Mouse (Mus musculus): ENCODE measurements around the gene Ddo.

Gene Ddo

DNA sequence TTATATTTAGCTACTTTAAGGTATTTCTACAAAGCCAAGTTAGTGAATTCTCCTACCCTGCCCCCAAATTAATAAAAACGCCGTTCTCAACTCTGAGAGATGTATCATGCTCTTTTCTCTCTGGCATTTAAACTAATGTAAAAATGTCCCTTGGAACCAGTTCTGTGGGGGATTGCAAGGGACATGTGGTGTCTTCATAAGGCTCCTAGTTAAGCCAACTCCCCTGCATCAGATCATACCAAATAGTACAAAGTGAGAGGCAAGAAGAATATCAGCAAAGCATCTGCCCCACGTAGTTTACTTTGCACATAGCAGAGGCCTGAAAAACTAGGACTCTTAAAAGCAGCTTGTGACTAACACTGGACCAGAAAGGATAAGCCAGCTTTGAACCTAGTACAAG is 86.9 kb downstream of the Ddo start:
- CTCF ChIA-PET: no interaction called here

DNA sequence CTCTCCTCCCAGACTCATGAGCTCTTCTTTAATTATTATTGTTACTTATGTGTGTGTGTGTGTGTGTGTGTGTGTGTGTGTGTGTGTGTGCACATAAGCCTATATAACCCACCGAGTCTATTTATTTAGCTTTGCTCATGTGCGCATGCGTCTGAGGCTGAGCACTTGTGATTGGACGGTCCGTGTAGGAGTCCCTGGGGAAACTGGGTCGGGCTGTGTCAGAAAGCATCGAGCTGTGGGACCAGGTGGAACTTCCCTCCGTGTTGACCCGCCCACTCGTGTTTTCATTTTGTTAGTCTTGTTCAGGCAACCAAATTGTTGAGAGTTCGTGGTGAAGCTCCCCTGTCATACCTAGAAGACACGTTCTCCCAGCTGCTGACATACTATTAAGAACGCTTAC is 88.6 kb downstream of the Ddo start:
- CTCF ChIA-PET: no interaction called here

DNA sequence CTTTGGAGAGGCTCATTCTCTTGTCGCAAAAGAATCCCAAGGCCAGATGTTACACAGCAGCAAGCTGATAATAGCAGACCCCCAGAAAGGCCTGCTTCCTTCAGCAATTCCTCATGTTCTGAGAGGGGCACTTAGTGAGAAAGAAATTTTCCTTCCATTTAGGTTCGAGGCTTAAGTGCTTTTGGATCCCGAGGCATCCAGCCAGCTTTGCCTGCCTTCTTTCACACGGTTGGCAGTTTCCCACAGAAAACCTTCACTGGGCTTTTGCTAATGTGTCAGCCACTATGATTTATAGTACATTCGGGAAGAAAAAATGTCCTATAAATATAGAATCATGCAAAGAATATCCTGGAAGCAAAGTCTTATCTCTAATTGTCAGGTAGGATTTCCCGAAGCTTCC is 89.3 kb downstream of the Ddo start:
- CTCF ChIA-PET: no interaction called here

GRCm38 (mm10) chr10:40720883-40721282 is 91.1 kb downstream of the Ddo start:
- CTCF ChIA-PET: no interaction called here

GRCm38 (mm10) chr10:40724342-40724741 is 94.5 kb downstream of the Ddo start:
- CTCF ChIA-PET: no interaction called here

GRCm38 (mm10) chr10:40725066-40725465 is 95.3 kb downstream of the Ddo start:
- CTCF ChIA-PET: no interaction called here

DNA sequence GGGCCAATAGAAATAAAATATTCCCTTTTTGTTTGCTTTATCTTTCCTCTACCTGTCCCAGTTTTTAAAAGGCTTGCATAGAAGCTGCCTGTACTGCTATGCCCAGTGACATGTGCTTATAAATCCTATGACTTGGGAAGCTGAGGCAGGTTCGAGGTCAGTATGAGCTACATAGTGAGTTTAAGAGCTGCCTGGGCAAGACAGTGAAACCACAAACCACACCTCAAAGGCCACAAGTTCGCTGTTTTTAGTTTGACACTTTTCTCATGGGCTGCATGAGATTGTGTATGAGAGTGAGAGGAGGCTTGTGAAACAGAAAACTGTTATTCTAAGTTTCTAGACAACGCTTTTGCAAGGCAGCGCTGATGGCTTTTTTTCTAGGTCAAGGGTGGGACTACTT is 95.7 kb downstream of the Ddo start:
- CTCF ChIA-PET: no interaction called here

DNA sequence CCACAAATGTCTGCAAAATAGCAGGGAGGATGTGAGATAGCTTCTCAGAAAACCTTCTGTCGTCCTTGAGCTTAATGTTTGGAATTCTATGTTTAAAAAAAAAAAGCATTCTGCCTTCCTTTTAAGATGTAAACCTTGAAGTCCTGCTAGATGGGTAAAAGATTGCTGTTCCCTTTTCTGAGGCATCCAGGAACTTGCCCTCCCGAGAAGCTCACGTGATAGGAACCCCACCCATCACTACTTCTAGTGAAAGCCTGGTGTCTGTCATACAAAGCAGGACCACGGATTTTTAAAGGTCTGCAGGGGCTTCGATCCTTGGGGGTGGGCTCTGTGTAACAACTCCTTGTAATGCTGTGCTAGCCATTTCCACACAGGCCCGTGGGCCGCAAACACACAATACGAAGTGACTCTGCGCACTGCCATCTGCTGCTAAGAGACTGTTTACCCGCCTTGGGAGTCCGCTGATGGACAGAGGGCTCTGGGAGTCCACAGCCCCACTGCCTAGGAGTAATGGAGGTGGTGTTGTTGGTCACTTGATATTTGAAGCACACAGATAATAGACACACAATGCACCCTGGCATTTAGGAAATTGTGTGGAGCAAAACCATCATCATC is 96.6 kb downstream of the Ddo start:
- CTCF ChIA-PET: no interaction called here

- CTCF ChIA-PET: no interaction called here
These were observed 97.2 kb downstream of the Ddo start for GRCm38 (mm10) chr10:40726989-40727388.

GRCm38 (mm10) chr10:40730200-40730599 is 100.4 kb downstream of the Ddo start:
- CTCF ChIA-PET: no interaction called here
